Mouse (Mus musculus) stomach, postnatal 0 days (tissue): ENCODE results near the gene Spata1.

ENCODE experiments used
- CTCF ChIP-seq: IDR thresholded peaks from 2 replicates; pipeline ENCODE4 v1.5.1; 2016; ENCODE audit warnings: antibody characterized with exemption, low read depth, mild to moderate bottlenecking, moderate library complexity
- EP300 ChIP-seq: optimal IDR thresholded peaks from 2 replicates; pipeline ENCODE3; 2016; ENCODE audit warnings: antibody characterized with exemption

DNA sequence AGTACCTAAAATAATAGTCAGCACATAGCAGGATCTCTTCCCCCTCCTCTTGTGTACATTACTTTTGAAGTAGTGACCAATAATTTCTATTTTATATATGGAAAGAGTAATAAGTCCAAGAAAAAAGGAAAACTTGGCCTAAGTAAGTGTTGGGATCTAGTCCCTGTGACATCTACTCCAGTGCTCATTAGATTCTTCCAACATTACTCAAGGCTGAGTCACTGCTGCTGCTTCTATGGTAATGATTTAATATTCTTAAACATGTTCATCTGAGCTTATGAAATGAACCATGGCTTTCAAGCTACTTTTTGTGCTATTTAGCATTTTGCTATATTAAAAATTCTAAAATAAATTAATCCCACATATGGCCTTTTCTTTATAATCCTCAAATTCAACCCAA, 25.8 kb downstream of the Spata1 start:
- TF ChIP-seq CTCF = no peak
- no peak for TF ChIP-seq EP300
